In genomic region chr17:26414184-26414522, GRCm38 (mm10) we compare ENCODE assay signal across 7 mouse cellular contexts. TPM values are rescaled to one million over a fixed set of nuclear protein-coding genes. Genes with fewer than 3 reads are reported as not detected.
A peak's percentile ranks its signal among the peaks of the same experiment; 100 is the strongest.
DNase-seq lines count a peak whose midpoint lies in the region; ATAC-seq lines count a peak whose summit lies in the region.

No protein-coding gene starts in this region.

- no peak for DNase-seq in lung, adult 18-20 months
- no peak for DNase-seq in forebrain, embryonic 11.5 days (ENCODE audit: low spot score)
- no peak for DNase-seq in limb, embryonic 11.5 days (ENCODE audit: low spot score)
- DNase-seq in T-cell, adult 2 months (ENCODE audit: low spot score), result no peak
- DNase-seq in urinary bladder, postnatal 10 days (ENCODE audit: low spot score), result no peak

- ATAC-seq in lung, embryonic 16.5 days (ENCODE audit: low read depth), result no peak; the same call in 1 of the 2 replicates
- no peak for ATAC-seq in forebrain, embryonic 11.5 days (replicated peaks; ENCODE audit: low FRiP score)
- ATAC-seq in limb, embryonic 11.5 days (ENCODE audit: insufficient number of reproducible peaks, low FRiP score, low TSS enrichment, low read depth), result no peak
- no peak for ATAC-seq in neural tube, embryonic 15.5 days (ENCODE audit: low FRiP score)

- H3K4me2 ChIP-seq in lung, embryonic 16.5 days (ENCODE audit: low read depth, low read length), result peak overlapping the region; percentile 96
- peak overlapping the region; percentile 99 for H3K4me2 ChIP-seq in forebrain, embryonic 11.5 days (ENCODE audit: low read depth, low read length, severe bottlenecking)
- peak overlapping the region; percentile 100 for H3K4me2 ChIP-seq in limb, embryonic 11.5 days (ENCODE audit: low read depth, severe bottlenecking)
- peak overlapping the region; percentile 95 for H3K4me2 ChIP-seq in neural tube, embryonic 15.5 days

- H3K27me3 ChIP-seq in lung, embryonic 16.5 days (ENCODE audit: control insufficient read depth, insufficient read depth, low read depth, low read length), result no peaks in the 10 kb centered on the region
- peaks cover 18% of the 10 kb centered on the region for H3K27me3 ChIP-seq in forebrain, embryonic 11.5 days (ENCODE audit: control insufficient read depth, insufficient read depth, low read length)
- H3K27me3 ChIP-seq in limb, embryonic 11.5 days (ENCODE audit: control insufficient read depth, insufficient read depth, low read length), result peaks cover 42% of the 10 kb centered on the region
- H3K27me3 ChIP-seq in neural tube, embryonic 15.5 days (replicated peaks), result peaks cover 43% of the 10 kb centered on the region

- WGBS in lung, embryonic 16.5 days, result 2% methylated on average over 5 of the region's 5 CpGs
- 25% methylated on average over 5 of the region's 5 CpGs for WGBS in forebrain, embryonic 11.5 days
- WGBS in limb, embryonic 11.5 days, result 14% methylated on average over 5 of the region's 5 CpGs
- WGBS in neural tube, embryonic 15.5 days, result 25% methylated on average over 5 of the region's 5 CpGs

- H3K36me3 ChIP-seq in lung, embryonic 16.5 days (ENCODE audit: control insufficient read depth, insufficient read depth, low read length), result no peaks in the 10 kb centered on the region
- no peaks in the 10 kb centered on the region for H3K36me3 ChIP-seq in forebrain, embryonic 11.5 days (ENCODE audit: control insufficient read depth, insufficient read depth, low read length)
- H3K36me3 ChIP-seq in limb, embryonic 11.5 days (ENCODE audit: control insufficient read depth, insufficient read depth, low read length), result no peaks in the 10 kb centered on the region
- no peaks in the 10 kb centered on the region for H3K36me3 ChIP-seq in neural tube, embryonic 15.5 days

- H3K4me3 ChIP-seq in lung, embryonic 16.5 days (ENCODE audit: low read length), result peak overlapping the region; percentile 83
- peak overlapping the region; percentile 70 for H3K4me3 ChIP-seq in forebrain, embryonic 11.5 days (ENCODE audit: low read depth, low read length)
- H3K4me3 ChIP-seq in limb, embryonic 11.5 days (ENCODE audit: low read depth, low read length), result peak overlapping the region; percentile 54
- H3K4me3 ChIP-seq in neural tube, embryonic 15.5 days (replicated peaks), result peak overlapping the region; percentile 66

- peak overlapping the region; percentile 15; the same call in 1 of the 2 replicates for H3K27ac ChIP-seq in lung, embryonic 16.5 days (ENCODE audit: low read length)
- no peak overlapping the region for H3K27ac ChIP-seq in forebrain, embryonic 11.5 days (ENCODE audit: low read depth, low read length)
- H3K27ac ChIP-seq in limb, embryonic 11.5 days (replicated peaks; ENCODE audit: low read depth, low read length), result no peak overlapping the region
- no peak overlapping the region for H3K27ac ChIP-seq in neural tube, embryonic 15.5 days (replicated peaks)

- H3K4me1 ChIP-seq in lung, embryonic 16.5 days (replicated peaks; ENCODE audit: control insufficient read depth, insufficient read depth, low read length), result peaks cover 28% of the 10 kb centered on the region
- peaks cover 3% of the 10 kb centered on the region; the same call in 1 of the 2 replicates for H3K4me1 ChIP-seq in forebrain, embryonic 11.5 days (replicated peaks; ENCODE audit: control insufficient read depth, insufficient read depth, low read length)
- 0 out of 2 replicates have a peak, but pooled peaks cover 2% of the 10 kb centered on the region for H3K4me1 ChIP-seq in limb, embryonic 11.5 days (ENCODE audit: control insufficient read depth, insufficient read depth, low read length)
- peaks cover 22% of the 10 kb centered on the region for H3K4me1 ChIP-seq in neural tube, embryonic 15.5 days

- no peaks in the 10 kb centered on the region for H3K9me3 ChIP-seq in lung, embryonic 16.5 days (ENCODE audit: control insufficient read depth, low read length)
- H3K9me3 ChIP-seq in forebrain, embryonic 11.5 days (ENCODE audit: control insufficient read depth, low read length), result no peaks in the 10 kb centered on the region
- H3K9me3 ChIP-seq in limb, embryonic 11.5 days (ENCODE audit: control insufficient read depth, low read length), result no peaks in the 10 kb centered on the region
- no peaks in the 10 kb centered on the region for H3K9me3 ChIP-seq in neural tube, embryonic 15.5 days (replicated peaks)

- peak overlapping the region; percentile 89 for H3K9ac ChIP-seq in lung, embryonic 16.5 days (ENCODE audit: low read length)
- H3K9ac ChIP-seq in forebrain, embryonic 11.5 days (ENCODE audit: low read length), result no peak overlapping the region; the same call in 1 of the 2 replicates
- H3K9ac ChIP-seq in limb, embryonic 11.5 days (ENCODE audit: low read length), result peak overlapping the region; percentile 60; the same call in 1 of the 2 replicates
- H3K9ac ChIP-seq in neural tube, embryonic 15.5 days (replicated peaks), result peak overlapping the region; percentile 61; the same call in 1 of the 2 replicates

RNA-seq across cellular contexts. Expression of gene Neurl1b, which starts 0.5 kb away (rescaled TPM):
- 1.8 and 2.3 TPM in 2 replicates for polyA plus RNA-seq in lung, embryonic 16.5 days (2015; fragmentation: Nextera tagmentation; extraction: Ambion mirVana)
- 0.35 and 0.45 TPM in 2 replicates for polyA plus RNA-seq in forebrain, embryonic 11.5 days (2014; fragmentation: Nextera tagmentation; extraction: Ambion mirVana)
- polyA plus RNA-seq in limb, embryonic 11.5 days (2014; fragmentation: Nextera tagmentation; extraction: Ambion mirVana), result 0.21 and 0.27 TPM in 2 replicates
- 1.3 and 1.8 TPM in 2 replicates for polyA plus RNA-seq in neural tube, embryonic 15.5 days (2015; fragmentation: Nextera tagmentation; extraction: Ambion mirVana)
